Mouse (Mus musculus) G1E (cell line): ENCODE results near the gene Acsm4.
"Not testable (repeated sequence)": the region's sequence is repeated elsewhere in the genome, so short reads cannot be mapped to it uniquely, and the experiment has no call there.

Experiments used
- GATA1 ChIP-seq: IDR thresholded peaks from 2 replicates; pipeline ENCODE4 v1.6.1; 2012; ENCODE audit warnings: borderline replicate concordance, low read length, inconsistent platforms, mixed read lengths
- GATA2 ChIP-seq: IDR thresholded peaks from 2 replicates; pipeline ENCODE4 v1.6.1; 2012; ENCODE audit warnings: low read depth, low read length, inconsistent platforms, borderline replicate concordance

- TF ChIP-seq GATA2, GATA1: not testable (repeated sequence)
Measured at GRCm38 (mm10) chr7:119731262-119731661, 41.4 kb downstream of the Acsm4 start.
